Mouse (Mus musculus) thymus, adult 2 months (tissue): ENCODE data around the gene Tmem198b.

Experiments
- CTCF ChIP-seq: fragments of 200-500 bp; IDR thresholded peaks from 2 replicates; pipeline ENCODE4 v1.5.1; 2012; ENCODE audit warnings: mild to moderate bottlenecking, control low read depth, low read length, moderate library complexity, borderline replicate concordance; ENCODE audit not compliant: control insufficient read depth, poor library complexity, insufficient read depth; ENCODE audit errors: extremely low read depth
- POLR2A ChIP-seq: fragments of 200-500 bp; IDR thresholded peaks from 2 replicates; pipeline ENCODE4 v1.6.1; 2012; ENCODE audit warnings: mild to moderate bottlenecking, low read length, control low read depth, moderate library complexity; ENCODE audit not compliant: control insufficient read depth, poor library complexity, insufficient read depth; ENCODE audit errors: extremely low read depth

GRCm38 (mm10) chr10:128840612-128841011 lies 36.4 kb upstream of the Tmem198b start:
- TF ChIP-seq CTCF: no peak
- TF ChIP-seq POLR2A: no peak
